9 mouse cellular contexts compared by ENCODE assay signal in genomic region chr10:60077736-60078560, GRCm38 (mm10). TPM values are rescaled to one million over a fixed set of nuclear protein-coding genes. Genes with fewer than 3 reads are reported as not detected.
A peak's percentile ranks its signal among the peaks of the same experiment; 100 is the strongest.
DNase-seq lines count a peak whose midpoint lies in the region; ATAC-seq and TF ChIP-seq lines count a peak whose summit lies in the region.
"Had no signal": no experiment of that assay in that cellular context is flagged by ENCODE, and none has a peak within 500 bp of the region (broad histone marks: within the 10 kb centered on the region; RNA-seq: fewer than 3 reads in every experiment).

No protein-coding gene starts in this region.

- 50% methylated on average over 18 of the region's 18 CpGs for WGBS in heart, embryonic 12.5 days
- 51% methylated on average over 18 of the region's 18 CpGs for WGBS in lung, postnatal 0 days
- WGBS in liver, postnatal 0 days (ENCODE audit: insufficient replicate concordance), result 50% methylated on average over 18 of the region's 18 CpGs

- H3K36me3 ChIP-seq in heart, embryonic 12.5 days, result no peaks in the 10 kb centered on the region
- H3K36me3 ChIP-seq in lung, postnatal 0 days (ENCODE audit: insufficient read depth, low read length), result no peaks in the 10 kb centered on the region
- H3K36me3 ChIP-seq in liver, postnatal 0 days (replicated peaks; ENCODE audit: insufficient read depth, low read length), result no peaks in the 10 kb centered on the region
- H3K36me3 ChIP-seq: forebrain, embryonic 10.5 days had no signal

- H3K9ac ChIP-seq in heart, embryonic 12.5 days, result no peak overlapping the region
- no peak overlapping the region for H3K9ac ChIP-seq in lung, postnatal 0 days (replicated peaks; ENCODE audit: low read depth)
- H3K9ac ChIP-seq in liver, postnatal 0 days (replicated peaks), result peak overlapping the region; percentile 46

- TF ChIP-seq CTCF in lung, postnatal 0 days (IDR thresholded peaks at IDR 0.05), result no peak
- no peak for TF ChIP-seq CTCF in liver, postnatal 0 days (IDR thresholded peaks at IDR 0.05; ENCODE audit: low read depth)

- intact Hi-C loops in heart, postnatal 36 days (cut with DNase I), result no loop called here

- DNase-seq in heart, postnatal 36 days, result no peak
- peak; percentile 9 for DNase-seq in lung, postnatal 0 days (ENCODE audit: low spot score)
- no peak for DNase-seq in lung, postnatal 10 days
- DNase-seq in liver, postnatal 0 days, result peak; percentile 38
- no peak for DNase-seq in urinary bladder, postnatal 36 days (ENCODE audit: low spot score in 2 of 2)
- DNase-seq in urinary bladder, postnatal 10 days (ENCODE audit: low spot score), result no peak

- ATAC-seq in heart, embryonic 12.5 days (ENCODE audit: insufficient number of reproducible peaks, low FRiP score), result no peak
- peak; percentile 3; the same call in 1 of the 2 replicates for ATAC-seq in lung, postnatal 0 days
- peak; percentile 6; the same call in 1 of the 2 replicates for ATAC-seq in common myeloid progenitor, adult 5-6 weeks (replicated peaks; ENCODE audit: low read depth, poor library complexity, severe bottlenecking)
- ATAC-seq in liver, postnatal 0 days, result peak; percentile 76

- peaks cover 33% of the 10 kb centered on the region for H3K27me3 ChIP-seq in heart, embryonic 12.5 days (replicated peaks)
- no peaks in the 10 kb centered on the region for H3K27me3 ChIP-seq in lung, postnatal 0 days (replicated peaks; ENCODE audit: insufficient read depth, low read length)
- H3K27me3 ChIP-seq in liver, postnatal 0 days (ENCODE audit: insufficient read depth, low read length), result no peaks in the 10 kb centered on the region

- TF ChIP-seq EP300 in lung, postnatal 0 days (IDR thresholded peaks at IDR 0.05), result no peak
- TF ChIP-seq EP300 in liver, postnatal 0 days (IDR thresholded peaks at IDR 0.05; ENCODE audit: low read depth), result peak; percentile 9; the same call in 1 of the 2 replicates

- peak overlapping the region; percentile 73 for H3K27ac ChIP-seq in heart, embryonic 12.5 days (ENCODE audit: poor library complexity, severe bottlenecking)
- H3K27ac ChIP-seq in lung, postnatal 0 days (ENCODE audit: low read length), result no peak overlapping the region
- H3K27ac ChIP-seq in liver, postnatal 0 days (ENCODE audit: low read depth), result peak overlapping the region; percentile 87

- peaks cover 56% of the 10 kb centered on the region for H3K4me1 ChIP-seq in heart, embryonic 12.5 days (replicated peaks)
- H3K4me1 ChIP-seq in lung, postnatal 0 days (ENCODE audit: insufficient read depth, low read depth, low read length), result peaks cover 9% of the 10 kb centered on the region; the same call in 1 of the 2 replicates
- peaks cover 54% of the 10 kb centered on the region for H3K4me1 ChIP-seq in liver, postnatal 0 days (ENCODE audit: insufficient read depth)

- H3K4me2 ChIP-seq in heart, embryonic 12.5 days, result peak overlapping the region; percentile 56
- no peak overlapping the region for H3K4me2 ChIP-seq in lung, postnatal 0 days (replicated peaks; ENCODE audit: low read depth, low read length)
- peak overlapping the region; percentile 71 for H3K4me2 ChIP-seq in liver, postnatal 0 days (ENCODE audit: low read depth, low read length)

- no peaks in the 10 kb centered on the region for H3K9me3 ChIP-seq in heart, embryonic 12.5 days (replicated peaks)
- no peaks in the 10 kb centered on the region for H3K9me3 ChIP-seq in lung, postnatal 0 days (ENCODE audit: low read length)
- no peaks in the 10 kb centered on the region for H3K9me3 ChIP-seq in liver, postnatal 0 days (ENCODE audit: low read length)
- H3K9me3 ChIP-seq: forebrain, embryonic 10.5 days had no signal

- no peak overlapping the region; the same call in 1 of the 2 replicates for H3K4me3 ChIP-seq in heart, embryonic 12.5 days
- H3K4me3 ChIP-seq in lung, postnatal 0 days (ENCODE audit: low read depth, low read length), result no peak overlapping the region
- H3K4me3 ChIP-seq in liver, postnatal 0 days (ENCODE audit: low read depth, low read length), result peak overlapping the region; percentile 31
- H3K4me3 ChIP-seq: forebrain, embryonic 10.5 days had no signal

RNA-seq across cellular contexts. Expression of gene Spock2, which starts 28.1 kb away (rescaled TPM):
- polyA plus RNA-seq in heart, embryonic 12.5 days (2016; fragmentation: Nextera tagmentation; extraction: Ambion mirVana), result 2.2 and 2.3 TPM in 2 replicates
- total RNA-seq in heart, postnatal 36 days (2021), result 10 to 100 TPM; 16.7 to 20.1 TPM
- polyA plus RNA-seq in lung, postnatal 0 days (2015; fragmentation: Nextera tagmentation; extraction: Ambion mirVana), result 42.8 and 45.6 TPM in 2 replicates
- total RNA-seq in common myeloid progenitor, adult 5-6 weeks (2017), result 0.09 TPM in 1 of 2 replicates, not detected in the other
- polyA plus RNA-seq in liver, postnatal 0 days (2015; fragmentation: Nextera tagmentation; extraction: Ambion mirVana), result 0.09 and 0.11 TPM in 2 replicates

Comparison
In these comparisons a context has a peak if more than half of its experiments do, and no peak if none do; other contexts are left out.
1. DNase-seq: peak in lung, postnatal 0 days (single experiment) and liver, postnatal 0 days (single experiment); none in heart, postnatal 36 days (0 of 2), lung, postnatal 10 days (single experiment), urinary bladder, postnatal 36 days (0 of 2) and urinary bladder, postnatal 10 days (single experiment).
2. RNA of gene Spock2, which starts 28.1 kb away (polyA plus RNA-seq): 42.8 to 45.6 TPM in lung, postnatal 0 days; 2.2 to 2.3 TPM in heart, embryonic 12.5 days and 0.09 to 0.11 TPM in liver, postnatal 0 days; every median in the first group is over 10 times any median in the second.